Mouse (Mus musculus): ENCODE results near the gene Gm8947.
"Not testable (repeated sequence)": the region's sequence is repeated elsewhere in the genome, so short reads cannot be mapped to it uniquely, and the experiment has no call there.

- TF ChIP-seq CTCF (IDR thresholded peaks at IDR 0.05; ENCODE audit: borderline replicate concordance, insufficient read depth, low read length); POLR2A (IDR thresholded peaks at IDR 0.05; ENCODE audit: low read depth, low read length): not testable (repeated sequence)
Observed at GRCm38 (mm10) chr1:151196690-151197089, 4.5 kb downstream of the Gm8947 start.
